Mouse (Mus musculus) small intestine, adult 2 months (tissue): ENCODE measurements around the gene Sdk2.

Source experiments
- CTCF ChIP-seq: fragments of 200-500 bp; IDR thresholded peaks from 2 replicates; pipeline ENCODE4 v1.5.1; 2012; ENCODE audit warnings: low read depth, mild to moderate bottlenecking, control low read depth, inconsistent platforms, low read length, moderate library complexity, mixed read lengths; ENCODE audit not compliant: insufficient replicate concordance, insufficient read length; ENCODE audit errors: extremely low read depth
- POLR2A ChIP-seq: fragments of 200-500 bp; IDR thresholded peaks from 2 replicates; pipeline ENCODE4 v1.6.1; 2012; ENCODE audit warnings: low read depth, mild to moderate bottlenecking, control low read depth, inconsistent platforms, low read length, moderate library complexity

DNA sequence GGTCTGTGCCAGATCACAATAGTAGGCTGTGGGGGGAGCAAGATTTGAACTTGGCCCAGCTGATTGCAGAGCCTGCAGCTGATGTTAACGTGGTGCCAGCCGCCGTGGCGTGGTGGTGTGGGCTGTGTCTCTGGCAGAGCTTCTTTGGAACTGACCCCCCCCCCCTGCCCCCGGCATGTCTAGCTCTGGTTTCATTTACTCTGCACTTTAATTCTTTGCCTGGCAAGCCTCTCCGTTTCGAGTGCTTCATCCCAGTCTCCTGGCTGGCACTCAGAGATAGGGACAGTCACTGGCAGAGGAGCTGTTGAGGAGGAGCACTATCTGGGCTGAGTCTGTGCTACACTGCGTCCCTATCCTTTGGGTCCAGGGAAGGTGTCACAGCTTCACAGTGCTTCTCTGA, 75.0 kb downstream of the Sdk2 start:
- TF ChIP-seq CTCF (no peak), POLR2A (no peak)
